Mouse (Mus musculus): Measurements from ENCODE around the gene Gm8879. TPM values are rescaled to one million over a fixed set of nuclear protein-coding genes. Genes with fewer than 3 reads are reported as not detected.
"Not testable (repeated sequence)": the region's sequence is repeated elsewhere in the genome, so short reads cannot be mapped to it uniquely, and the experiment has no call there.

Gm8879 gene
- not detected for total RNA-seq (2022)

DNA sequence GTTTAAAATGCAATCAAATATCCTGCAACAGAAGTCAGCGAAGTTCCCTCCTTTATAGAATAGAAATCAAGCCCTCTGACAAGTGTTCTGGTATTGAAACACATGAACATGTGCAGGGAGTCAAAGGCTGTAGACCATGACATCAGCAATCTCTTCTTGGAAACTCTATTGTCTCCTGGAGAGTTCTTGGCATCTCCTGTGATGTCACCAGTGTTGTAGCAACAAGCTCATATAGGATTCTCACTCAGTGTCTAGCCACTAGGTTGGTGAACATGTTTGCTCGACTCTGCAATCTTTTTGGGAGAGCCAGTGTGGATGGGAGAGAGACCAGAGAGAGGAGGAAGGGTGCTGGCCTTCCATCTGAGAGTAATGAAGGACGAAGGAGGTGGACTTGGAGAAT is at the start of gene Gm8879:
Gene Gm8879 (plus strand): TSS at position 301 of the 400 bp plus-strand sequence.
- DNase-seq (ENCODE audit: low spot score in 2 of 2) = not testable (repeated sequence)

DNA sequence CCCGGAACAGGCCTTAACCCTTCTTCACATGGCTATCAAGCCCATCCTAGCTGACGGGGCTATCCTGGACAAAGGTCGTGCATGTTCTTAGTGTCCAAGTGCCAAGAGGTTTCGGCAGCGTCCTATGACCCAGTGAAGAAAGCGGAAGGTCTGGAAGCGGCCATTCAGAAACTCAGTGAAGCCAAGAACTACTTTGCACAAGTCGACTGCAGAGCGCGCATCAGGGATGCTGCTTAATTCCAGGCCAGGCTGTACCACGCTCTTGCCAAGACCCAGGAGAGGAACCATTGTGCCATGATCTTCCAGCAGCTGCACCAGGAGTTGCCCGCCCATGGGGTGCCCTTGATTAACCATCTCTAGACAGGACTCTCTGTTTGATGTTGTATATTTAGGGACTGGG is 10.6 kb downstream of the Gm8879 start:
- DNase-seq (ENCODE audit: low spot score in 2 of 2) = not testable (repeated sequence)

Other genes with a start within 250 kb of the Gm8879 start
- not detected for gene Gm8871, start 179.8 kb upstream of the Gm8879 start, total RNA-seq (2022)
- gene Gm8857, start 179.8 kb upstream of the Gm8879 start, total RNA-seq (2022) = not detected
- not detected for gene Gm5861, start 55.4 kb downstream of the Gm8879 start, total RNA-seq (2022)
- not detected for gene Gm8890, start 128.4 kb downstream of the Gm8879 start, total RNA-seq (2022)
- gene Speer1, start 213.9 kb downstream of the Gm8879 start, total RNA-seq (2022) = not detected

Measured in layer of hippocampus, adult 8-10 months (tissue).